Mouse (Mus musculus): Measurements from ENCODE around the gene 1700057G04Rik.

Gene 1700057G04Rik

DNA sequence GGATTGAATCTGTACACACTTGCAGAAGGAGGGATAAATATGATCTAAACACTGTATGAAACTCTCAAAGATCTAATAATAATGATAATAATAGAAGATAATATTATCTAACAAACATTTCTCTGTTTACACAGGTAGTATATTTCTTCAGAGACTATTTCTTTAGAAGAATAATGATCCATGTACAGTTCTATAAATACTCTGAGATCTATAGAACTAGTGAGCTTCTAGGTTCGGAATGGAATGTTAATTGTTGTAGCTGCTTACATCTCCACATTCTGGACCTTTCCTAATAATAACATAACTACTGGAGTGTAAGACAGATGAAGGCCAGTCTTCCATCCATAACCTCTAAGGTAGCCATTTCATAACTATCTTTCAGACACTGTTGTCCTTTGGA, at the start of gene 1700057G04Rik:
Gene 1700057G04Rik, plus strand, starts transcription at position 301 of the 400 bp plus-strand sequence.
- no peak for DNase-seq (ENCODE audit: low spot score)

DNA sequence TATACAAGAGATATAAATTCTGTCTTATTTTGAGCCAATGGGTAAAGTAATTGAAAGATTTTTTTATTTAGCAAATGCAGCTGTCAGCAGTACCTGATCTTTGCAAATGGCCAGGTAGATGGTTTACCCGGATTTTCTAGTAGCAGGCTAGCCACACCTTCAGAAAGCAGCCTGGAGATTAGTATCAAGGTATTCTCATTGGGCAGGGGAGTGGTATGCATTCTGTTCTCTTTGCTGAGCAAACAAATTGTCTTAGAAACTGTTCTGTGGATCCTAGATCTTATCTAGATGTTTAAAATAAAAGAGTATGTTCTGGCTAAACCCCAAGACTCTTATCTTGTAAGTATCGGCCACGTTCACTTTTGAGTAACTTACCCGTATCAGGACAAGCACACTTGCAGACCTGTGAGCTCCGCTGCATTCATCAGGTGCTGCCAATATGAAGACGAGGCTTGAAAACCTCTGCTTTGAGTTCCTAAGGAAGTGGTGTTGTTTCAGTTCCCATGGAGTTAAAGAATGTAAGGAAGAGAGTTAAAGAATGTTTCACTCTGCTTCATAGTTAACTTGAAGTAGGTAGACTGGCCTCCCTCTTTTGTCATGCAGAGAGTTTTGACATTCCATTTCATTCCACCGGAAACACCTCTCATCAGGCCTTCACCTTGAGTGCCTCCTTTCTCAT, 48.6 kb upstream of the 1700057G04Rik start:
- no peak for DNase-seq (ENCODE audit: low spot score)

DNA sequence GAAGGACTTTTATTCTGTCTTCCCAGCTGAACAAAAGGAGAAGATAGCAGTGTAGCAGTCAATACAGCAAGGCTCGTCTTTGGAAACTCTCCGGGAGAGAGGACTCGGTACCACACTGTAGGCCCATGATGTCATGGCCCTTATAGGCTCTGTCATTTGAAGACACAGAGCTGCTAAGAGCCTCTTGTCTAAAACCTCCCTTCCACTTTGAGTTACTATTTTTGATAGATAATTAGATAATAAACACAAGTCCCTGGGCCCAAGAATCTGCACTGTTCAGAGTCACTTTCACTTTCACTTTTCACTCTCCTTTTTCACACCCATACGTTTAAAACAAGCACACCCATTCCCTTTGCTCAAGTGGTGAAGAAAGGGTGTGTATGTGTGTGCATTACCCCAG, 43.5 kb upstream of the 1700057G04Rik start:
- DNase-seq (ENCODE audit: low spot score): no peak

DNA sequence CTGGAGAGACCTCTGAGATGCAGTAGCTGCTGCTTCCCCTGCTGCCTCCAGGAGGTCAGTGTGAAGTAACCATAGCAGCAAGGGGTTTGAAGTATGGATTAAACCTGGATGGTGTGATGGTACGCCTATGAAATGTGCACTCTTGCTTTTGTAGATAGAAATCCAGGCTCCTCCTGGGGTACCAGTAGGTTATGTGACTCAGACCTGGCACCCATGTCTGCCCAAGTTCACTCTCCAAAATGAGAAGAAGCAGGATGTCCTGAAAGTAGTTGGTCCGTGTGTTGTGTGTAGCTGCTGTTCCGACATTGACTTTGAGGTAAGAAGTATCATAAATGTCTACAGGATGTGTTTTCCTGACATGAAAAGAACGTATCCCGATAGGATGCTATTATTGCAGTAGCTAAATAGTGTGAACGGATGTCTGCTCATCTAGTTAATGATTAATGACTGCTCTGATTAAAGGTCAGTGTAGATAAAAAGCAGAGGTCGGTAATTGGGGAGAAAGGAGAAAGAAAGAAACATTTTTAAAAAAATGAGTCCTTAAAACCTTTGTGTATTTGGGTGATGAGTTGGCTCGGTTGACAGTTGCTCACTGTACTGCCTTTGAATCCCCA, 42.5 kb upstream of the 1700057G04Rik start:
- DNase-seq (ENCODE audit: low spot score): no peak

DNA sequence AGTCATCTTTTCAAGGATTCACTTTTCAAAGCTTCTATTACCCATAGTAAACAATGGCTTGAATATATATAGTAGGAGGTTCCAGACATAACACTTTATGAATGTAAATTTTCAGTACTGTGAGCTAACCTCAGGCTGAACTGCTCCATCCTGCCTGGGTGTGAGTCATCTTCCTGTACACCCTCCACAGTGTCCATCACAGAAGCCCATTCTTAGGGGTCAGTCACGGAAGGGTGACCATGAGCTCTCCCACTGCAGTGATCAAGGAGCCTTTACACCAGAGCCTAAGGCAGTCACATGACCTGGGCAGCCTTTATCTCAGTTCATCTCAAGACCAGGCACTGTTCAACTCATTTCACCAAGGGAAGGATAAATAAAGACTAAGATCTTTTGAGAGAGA, 41.4 kb upstream of the 1700057G04Rik start:
- DNase-seq (ENCODE audit: low spot score): no peak

DNA sequence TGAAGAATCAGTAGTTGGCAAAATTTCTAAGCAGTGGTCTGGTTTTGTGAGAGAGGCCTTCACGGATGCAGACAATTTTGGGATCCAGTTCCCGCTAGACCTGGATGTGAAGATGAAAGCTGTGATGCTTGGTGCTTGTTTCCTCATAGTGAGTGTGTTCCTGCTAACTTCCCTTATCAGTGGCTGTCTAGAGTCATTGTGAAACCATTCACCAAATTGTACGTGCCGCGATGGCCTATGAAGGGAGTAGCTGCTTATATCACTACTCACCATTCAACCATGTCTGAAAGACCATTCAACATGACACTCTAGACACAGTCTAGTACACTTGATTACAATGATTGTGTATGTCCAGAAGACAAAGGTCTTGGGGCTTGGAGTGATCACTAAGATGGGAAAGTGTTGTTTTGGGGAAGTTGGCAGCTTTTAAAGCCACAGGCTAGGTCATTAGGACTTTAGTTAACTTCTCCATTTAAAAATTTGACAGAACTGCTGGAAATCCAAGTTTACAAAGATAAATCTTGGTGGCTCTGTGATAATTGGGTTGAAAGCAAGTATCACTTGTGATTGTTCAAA, 39.3 kb upstream of the 1700057G04Rik start:
- no peak for DNase-seq (ENCODE audit: low spot score)

DNA sequence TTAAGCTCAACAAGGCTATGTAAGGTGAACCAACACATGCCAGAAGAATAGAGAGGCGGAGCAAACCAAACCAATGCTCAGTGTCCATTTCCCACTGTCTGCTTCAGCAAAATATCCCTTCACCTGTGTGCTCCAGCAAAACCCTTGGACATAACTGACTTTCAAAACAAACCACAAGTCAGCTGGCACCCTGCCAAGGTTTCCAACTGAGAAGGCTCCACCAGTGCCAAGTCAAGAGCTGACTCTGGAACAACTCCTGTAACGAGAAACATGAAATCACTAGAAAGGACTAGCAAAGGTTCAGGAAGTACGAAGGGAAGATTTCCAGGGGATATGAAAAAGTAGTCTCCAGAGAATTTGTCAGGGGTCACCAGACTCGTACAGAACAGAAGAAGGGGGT, 38.2 kb upstream of the 1700057G04Rik start:
- peak; percentile 34 for DNase-seq (ENCODE audit: low spot score)

DNA sequence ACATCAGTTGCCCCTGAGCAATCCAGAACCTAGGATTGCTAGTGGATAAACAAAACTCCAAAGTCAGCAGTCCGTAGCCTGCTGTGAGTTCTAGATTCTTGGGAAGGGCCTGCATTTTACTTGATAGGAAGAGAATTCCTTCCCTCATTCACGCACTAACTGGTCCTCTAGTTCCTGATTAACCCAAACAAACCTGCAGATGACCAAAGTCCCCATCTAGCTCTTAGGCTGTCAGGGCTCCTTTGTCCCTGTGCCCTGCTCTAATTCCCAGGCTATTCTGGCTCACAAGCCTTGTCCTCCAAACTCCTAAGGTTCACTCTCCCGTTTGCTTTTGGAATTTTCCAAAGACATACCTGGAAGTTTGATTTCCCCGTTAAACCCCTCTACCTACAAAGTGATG, 36.5 kb upstream of the 1700057G04Rik start:
- no peak for DNase-seq (ENCODE audit: low spot score)

DNA sequence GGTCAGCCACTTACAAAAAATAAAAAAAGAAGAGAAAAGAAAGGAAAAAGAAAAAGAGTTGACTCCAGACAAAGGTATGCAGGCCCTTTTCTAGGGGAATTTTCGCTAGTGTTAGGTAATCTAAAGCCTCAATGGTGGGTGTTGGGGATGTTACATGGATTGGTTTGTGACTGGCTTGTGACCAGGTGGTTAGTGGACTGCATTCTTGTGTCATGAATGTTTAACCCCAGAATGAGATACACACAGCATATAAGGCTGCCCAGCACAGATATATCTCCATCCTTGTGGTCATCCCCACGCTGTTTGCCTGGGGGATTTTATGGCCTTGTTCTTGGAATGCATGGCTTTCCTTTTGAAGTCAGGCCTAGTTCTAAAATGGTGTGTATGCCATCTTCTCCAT, 35.9 kb upstream of the 1700057G04Rik start:
- DNase-seq (ENCODE audit: low spot score): no peak

DNA sequence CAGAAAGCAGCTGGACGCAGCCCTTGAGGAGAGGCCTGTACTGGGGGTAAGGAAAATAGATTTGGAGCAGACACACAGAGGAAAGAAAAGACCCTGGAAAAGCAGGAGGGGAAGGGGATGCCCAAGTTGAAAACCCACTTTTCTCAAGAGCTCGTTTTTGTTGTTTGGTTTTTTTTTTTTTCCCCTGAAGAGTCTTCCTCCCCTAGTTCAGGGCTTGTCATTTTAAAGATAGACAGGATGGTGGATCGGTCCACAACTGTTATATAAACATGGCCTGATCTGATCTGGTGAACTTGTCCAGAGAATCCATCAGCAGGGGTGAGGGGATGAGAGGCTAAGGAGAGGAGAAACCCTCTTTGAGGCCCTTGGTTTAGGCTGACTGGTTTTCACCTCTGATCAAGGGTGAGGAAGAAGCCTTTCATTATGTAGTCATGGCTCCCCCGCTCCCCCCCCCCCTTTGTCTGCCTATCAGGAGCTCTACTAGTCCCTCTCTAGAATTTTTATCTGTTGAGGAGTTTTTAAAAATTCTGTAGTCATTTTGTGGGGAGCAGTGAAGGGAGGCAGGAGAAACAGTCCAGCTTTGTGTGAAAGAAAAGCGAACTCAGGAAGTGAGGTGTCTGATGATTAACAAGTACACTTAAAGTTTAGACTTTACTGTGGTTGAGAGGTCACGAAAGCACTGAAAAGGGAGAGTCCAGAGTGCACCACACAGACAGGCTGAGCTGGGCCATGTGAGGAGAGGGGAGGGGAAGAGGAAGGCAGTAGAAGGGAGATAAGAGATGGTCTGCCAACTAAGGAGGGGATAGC, 35.0 kb upstream of the 1700057G04Rik start:
- no peak for DNase-seq (ENCODE audit: low spot score)

DNA sequence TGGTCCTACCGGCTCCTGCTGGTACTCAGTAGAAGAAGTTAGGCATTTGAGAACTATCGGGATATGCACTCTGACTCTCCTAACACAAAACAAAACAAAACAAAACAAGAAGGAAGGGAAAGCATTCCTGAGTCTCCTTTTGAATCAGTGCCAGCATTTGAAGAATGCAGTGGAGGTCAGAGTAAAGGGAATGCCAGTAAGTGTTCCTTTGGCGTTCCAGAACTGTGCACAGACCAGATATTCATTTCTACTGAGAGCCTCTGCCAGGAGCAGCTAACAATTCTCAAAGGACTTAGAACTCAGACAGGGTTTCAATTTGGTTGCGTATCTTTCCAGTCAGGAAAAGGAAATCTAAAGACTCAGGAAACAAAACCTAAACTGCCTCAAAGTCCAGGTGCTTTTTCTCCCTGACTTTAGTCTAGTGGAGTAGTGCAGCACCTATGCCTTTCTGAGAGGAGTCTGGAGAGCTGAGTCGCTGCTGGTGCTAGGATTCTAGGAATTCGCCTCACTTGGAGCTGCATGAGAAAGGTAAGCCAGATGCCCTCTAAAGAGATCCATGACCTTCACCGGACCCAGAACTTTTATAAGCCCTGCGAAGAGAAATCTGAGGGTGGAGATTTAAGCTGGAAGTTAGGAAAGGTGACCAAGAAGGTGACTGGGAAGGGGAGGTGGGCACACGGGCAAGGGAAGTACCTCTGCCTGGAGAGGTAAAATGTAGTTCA, 33.5 kb upstream of the 1700057G04Rik start, which contains the start of gene Plscr2:
Gene Plscr2, plus strand, starts transcription at position 117 of the 722 bp plus-strand sequence.
- DNase-seq (ENCODE audit: low spot score): peak; percentile 26

DNA sequence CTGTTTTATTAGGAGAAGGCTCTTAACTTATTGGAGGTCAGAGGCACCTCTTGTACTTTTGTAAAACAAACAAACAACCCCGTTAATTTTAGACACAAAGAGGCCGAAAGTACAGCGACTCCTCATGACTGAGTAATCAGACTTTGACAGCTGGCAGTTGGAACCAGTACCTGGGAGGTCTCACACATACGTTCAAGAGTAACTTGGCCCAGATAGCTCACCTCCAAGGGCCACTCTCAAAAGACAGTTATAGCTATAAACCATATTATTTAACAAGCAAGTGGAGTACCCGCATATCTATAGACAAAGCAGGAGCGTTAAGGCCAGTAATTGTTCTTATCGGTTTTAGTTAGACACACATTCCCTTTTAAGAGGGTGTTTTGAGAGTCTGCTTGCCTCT, 32.8 kb upstream of the 1700057G04Rik start:
- DNase-seq (ENCODE audit: low spot score): no peak

DNA sequence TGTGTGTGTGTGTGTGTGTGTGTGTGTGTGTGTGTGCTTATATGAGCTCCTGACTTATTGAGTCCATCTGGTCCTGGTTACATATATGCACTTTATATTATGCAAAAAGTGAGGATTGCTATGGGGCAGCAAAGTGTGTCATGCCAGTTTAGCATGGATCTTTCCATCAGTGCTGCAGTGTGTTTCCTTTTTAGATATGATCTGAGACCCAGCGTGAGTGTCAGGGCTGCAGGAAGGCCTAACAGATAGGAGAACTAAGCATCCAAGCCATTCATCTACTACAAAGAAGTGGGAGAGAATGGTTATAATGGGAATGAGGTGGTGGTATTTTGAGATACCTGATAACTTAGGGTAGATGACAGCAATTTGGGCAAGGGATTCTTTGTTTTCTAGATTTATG, 29.1 kb upstream of the 1700057G04Rik start:
- DNase-seq (ENCODE audit: low spot score): no peak

DNA sequence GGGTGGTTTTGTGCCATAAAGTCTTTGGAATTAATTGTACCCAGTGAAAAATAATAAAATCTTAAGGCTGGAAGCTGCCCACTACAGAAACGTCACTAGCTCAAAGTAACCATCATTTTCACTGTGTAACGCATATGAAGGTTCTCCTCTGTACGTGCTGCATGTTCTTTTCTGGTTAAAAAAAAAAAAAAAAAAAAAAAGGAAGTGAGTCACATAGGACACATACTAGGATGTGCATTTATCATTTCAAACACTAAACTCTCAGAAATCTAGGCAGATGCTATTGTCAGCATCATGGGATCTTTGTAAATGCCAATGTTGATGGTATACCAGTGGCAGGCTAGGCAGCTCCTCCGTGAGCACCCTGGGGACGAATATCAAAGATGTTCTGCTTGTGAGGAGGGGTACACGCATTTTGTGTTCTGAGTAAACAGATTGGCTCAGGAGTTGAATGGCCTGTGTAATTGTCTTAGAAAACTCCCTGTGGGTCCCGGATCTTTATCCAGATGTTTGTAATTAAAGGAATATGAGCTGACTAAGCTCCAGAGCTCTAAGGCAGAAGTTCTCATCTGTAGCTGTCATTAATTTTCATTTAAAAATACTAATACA, 26.5 kb upstream of the 1700057G04Rik start:
- DNase-seq (ENCODE audit: low spot score): no peak

DNA sequence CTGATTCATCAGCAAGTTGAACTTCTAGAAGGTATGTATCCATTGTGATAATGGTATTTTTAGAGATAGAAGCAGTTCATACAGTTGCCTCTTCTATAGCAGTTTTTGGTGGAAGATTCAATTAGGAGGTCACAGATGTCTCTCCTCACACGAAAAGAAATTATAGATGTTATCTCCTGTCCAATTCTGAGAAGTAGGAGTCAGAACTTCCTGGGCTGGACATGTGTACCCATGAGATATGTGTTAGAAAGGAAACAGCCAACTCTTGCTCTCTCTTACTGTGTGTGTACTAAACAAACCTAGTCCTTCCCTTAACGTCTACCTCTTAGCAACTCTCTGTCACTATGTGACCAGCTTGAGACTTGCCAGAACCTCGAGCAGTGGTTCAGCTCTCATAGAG, 19.5 kb upstream of the 1700057G04Rik start:
- DNase-seq (ENCODE audit: low spot score): no peak

DNA sequence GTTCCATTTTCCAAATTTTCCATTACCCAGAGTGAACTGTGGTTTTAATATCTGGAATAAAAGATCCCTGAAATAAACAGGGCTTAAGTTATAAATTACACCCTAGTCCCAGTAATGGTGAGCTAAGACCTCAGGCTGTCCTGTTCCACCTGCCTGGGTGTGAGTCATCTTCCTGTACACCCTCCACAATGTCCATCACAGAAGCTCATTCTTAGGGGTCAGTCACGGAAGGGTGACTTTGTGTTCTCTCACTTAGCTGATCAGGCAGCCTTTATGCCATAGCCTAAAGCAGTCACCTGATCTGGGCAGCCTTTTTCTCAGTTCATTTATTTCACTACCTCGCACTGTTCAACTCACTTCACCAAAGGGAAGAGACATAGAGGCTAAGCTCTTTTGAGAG, 17.0 kb upstream of the 1700057G04Rik start:
- no peak for DNase-seq (ENCODE audit: low spot score)

DNA sequence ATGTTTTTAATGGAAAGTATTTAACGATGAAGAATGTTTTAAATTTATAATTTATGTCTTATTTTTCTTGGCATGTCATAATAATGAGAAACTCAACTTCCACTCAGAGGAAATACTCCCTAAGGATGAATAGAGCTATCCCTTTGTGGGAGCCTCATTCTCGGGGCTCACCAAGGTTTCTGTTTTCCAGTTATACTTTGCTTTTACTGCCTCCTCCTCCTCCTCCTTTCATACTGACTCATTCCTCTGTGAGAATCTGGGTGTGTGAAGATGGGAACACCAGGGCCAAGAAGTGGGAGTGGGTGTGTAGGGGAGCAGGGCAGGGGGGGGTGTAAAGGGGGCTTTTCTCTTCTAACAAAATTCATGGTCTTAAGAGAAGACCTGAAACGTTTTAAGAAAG, 16.3 kb upstream of the 1700057G04Rik start:
- DNase-seq (ENCODE audit: low spot score): no peak

DNA sequence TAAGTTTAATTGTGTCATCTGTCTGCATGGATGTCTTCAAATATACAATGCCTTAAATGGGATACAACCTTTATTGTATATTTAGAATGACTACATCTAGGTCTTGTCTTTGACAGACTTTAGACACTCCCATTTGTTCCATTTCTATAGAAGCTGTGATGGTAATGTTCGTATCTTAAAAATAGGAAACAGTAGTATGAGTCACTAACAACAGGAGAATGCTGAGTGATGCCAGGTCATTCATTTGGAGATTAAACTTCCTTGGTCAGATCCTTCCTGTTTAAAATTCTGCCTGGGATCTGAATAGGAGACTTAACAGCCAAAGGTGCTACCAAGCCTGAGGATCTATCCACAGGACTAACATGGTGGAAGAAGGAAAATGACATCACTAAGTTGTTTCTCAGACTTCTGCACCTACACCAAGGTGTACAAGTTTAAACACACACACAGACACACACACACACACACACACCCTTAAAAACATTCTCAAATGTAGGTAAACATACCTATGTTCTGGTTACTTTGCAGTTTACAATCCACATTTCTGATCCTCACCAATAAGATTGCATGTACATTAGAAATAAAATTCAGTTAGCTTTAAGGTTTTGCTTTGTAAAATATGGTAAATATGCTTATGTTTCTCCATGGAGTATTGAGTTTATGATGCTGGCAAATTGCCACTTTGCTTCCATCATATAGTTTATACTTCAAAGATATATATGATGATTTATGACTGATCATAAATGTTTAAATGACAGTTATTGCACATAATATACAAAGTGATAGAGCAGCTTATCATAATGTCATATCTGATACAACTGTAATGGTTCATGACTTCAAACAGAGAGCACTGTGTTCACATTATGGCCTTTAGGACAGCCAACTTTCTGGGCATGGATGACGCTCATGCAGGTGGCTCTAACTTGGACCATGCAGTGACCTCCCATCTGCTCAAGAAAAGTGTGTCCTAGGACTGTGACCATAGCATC, 15.3 kb upstream of the 1700057G04Rik start:
- DNase-seq (ENCODE audit: low spot score): no peak

DNA sequence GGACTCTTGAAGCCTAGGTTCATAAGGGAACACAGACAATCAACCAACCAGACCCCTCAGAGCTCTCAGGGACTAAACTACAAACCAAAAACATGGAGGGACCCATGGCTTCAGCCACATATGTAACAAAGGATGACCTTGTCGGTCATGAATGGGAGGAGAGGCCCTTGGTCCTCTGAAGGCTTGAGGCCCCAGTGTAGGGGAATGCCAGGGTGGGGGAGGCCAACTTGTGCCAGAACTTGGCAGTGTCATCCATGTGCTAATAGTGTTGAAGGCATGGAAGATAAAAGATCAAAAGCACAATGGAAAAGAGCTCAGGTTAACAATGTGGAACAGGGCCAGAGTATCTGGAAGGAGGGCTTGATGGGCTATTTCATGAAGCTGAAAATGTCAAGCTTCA, 10.9 kb upstream of the 1700057G04Rik start:
- DNase-seq (ENCODE audit: low spot score): no peak

DNA sequence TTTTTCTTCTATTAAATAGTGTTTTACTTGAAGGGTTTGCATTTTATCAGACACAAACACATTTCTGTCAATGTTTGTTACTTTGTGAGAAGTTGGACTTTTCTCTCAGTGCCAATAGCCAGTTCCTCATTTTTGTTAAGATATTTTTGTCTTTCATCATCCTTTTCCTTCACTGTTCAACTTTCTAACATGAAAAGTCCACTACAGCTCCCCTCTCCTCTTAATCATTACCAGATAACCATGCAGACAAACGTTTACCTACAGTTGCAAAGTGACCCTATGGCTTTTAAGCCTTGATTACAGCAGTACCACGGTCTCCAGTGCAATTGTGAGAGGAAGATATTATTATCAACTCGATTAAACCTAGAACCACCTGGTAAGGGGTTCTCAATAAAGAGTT, 8.0 kb upstream of the 1700057G04Rik start:
- no peak for DNase-seq (ENCODE audit: low spot score)
